Mouse (Mus musculus) gastrocnemius, adult 2 months (tissue): Measurements from ENCODE around the gene Arfip1. TPM values are rescaled to one million over a fixed set of nuclear protein-coding genes. Genes with fewer than 3 reads are reported as not detected.
"Not testable (repeated sequence)": the region's sequence is repeated elsewhere in the genome, so short reads cannot be mapped to it uniquely, and the experiment has no call there.

Experiments
- DNase-seq: peaks from one replicate; pipeline ENCODE4 v3.0.0; 2022
- H3K27ac ChIP-seq: fragments of 200-600 bp; 2 replicates; pipeline ENCODE4 v1.8.1; 2022; ENCODE audit warnings: mild to moderate bottlenecking
- H3K4me3 ChIP-seq: fragments of 200-600 bp; 2 replicates; pipeline ENCODE4 v1.8.1; 2022; ENCODE audit warnings: mild to moderate bottlenecking, moderate library complexity
- CTCF ChIP-seq: fragments of 200-600 bp; IDR thresholded peaks from 2 replicates; pipeline ENCODE4 v1.8.1; 2022; ENCODE audit warnings: antibody characterized with exemption, mild to moderate bottlenecking, moderate library complexity
- intact Hi-C: fragments of 180-260 bp; cut with DNase I; formaldehyde crosslinking; loops from one replicate; pipeline ENCODE4 v1.15.1; 2025
- total RNA-seq, 2 experiments: library from RNA; stranded (reverse); gene quantifications; 2 replicates each; pipeline ENCODE4 v1.2.3; 2021

The Arfip1 gene
- total RNA-seq, 2 experiments from 2014 or later, result 9.2 to 11.2 TPM

DNA sequence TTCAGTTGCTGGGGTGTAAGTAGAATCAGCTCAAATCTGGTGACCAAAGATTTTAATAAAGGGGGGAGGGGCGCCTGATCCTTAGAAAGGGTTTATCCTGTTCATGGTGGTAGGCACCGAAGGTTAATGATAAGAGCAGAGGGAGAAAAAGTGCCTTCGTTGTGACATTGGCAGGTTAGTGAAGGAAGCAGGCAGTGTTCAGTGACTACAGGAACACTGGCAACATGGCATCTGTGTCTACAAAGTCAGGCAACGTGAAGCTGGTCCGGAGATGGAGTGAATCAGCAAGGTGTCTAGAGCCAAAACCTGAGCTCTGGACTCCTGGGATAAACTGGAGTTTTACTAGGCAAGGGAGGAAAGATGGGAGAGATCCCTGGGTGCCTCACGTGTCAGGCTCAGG, 16.3 kb upstream of the Arfip1 start:
- Histone ChIP-seq H3K27ac (no peak overlapping the region), H3K4me3 (no peak overlapping the region)
- intact Hi-C loops, result no loop called here
- DNase-seq, result no peak
- no peak for TF ChIP-seq CTCF

DNA sequence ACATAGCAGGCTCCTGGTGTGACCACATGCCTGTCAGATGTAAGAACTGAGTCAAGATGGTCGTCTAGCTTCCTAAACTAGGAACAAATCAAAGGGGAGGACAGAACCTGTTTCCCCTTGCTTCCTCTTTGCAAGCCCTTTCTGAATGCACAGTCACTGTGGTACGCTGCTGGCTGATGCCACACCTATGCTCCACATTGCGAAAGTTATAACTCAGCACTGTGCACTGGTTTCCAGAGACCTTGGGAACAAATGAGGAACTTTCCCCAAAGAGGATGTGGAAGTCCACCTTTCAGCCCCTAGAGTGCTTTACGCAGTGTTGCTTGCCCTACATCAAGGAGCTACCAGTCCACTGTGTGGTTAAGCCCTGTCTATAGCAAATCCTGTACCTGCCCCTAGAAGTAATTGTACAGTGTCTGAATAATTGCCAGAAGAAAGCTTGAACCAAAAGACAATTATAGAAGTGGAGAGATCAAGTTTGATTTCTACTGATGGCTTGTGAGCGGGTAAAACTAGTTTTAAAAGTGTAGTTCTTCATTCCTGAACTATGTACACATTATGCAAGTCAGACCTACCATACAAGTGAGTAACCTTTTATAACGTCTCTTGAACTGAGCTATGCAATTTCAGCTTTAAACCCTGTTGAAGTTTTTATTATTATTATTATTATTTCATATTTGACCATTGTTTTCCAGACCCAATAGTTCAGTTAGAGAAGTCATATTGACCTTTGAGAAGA, 15.7 kb upstream of the Arfip1 start:
- Histone ChIP-seq H3K4me3 (no peak overlapping the region), H3K27ac (no peak overlapping the region)
- no peak for TF ChIP-seq CTCF
- no peak for DNase-seq
- intact Hi-C loops, result no loop called here

DNA sequence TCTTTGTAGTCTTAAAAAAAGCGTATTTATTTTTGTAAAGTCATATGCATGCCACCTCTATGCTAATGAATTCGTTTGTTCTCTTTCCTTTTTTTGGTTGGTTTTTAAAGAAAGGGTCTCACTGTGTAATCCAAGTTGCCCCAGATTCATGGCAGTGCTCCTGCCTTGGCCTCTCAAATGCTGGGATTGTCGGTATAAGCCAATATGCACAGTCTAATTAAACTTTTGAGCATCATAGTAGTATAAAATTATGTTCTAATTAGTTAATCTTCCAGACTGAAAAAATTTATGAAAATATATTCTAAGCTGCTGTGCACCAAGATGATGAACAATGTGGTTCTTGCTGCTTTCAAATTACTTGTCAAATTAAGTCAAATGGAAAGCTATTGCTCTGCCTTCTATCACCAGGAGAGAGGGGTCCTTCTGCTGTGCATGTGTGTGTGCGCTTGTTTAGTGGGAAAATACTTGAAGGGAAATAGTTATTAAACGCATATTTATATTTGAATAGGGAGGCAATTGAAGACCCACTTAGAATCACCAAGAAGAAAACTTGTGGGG, 13.3 kb upstream of the Arfip1 start:
- no peak for DNase-seq
- Histone ChIP-seq H3K4me3 (peak overlapping the region; percentile 71), H3K27ac (no peak overlapping the region)
- intact Hi-C loops, result no loop called here
- no peak for TF ChIP-seq CTCF

DNA sequence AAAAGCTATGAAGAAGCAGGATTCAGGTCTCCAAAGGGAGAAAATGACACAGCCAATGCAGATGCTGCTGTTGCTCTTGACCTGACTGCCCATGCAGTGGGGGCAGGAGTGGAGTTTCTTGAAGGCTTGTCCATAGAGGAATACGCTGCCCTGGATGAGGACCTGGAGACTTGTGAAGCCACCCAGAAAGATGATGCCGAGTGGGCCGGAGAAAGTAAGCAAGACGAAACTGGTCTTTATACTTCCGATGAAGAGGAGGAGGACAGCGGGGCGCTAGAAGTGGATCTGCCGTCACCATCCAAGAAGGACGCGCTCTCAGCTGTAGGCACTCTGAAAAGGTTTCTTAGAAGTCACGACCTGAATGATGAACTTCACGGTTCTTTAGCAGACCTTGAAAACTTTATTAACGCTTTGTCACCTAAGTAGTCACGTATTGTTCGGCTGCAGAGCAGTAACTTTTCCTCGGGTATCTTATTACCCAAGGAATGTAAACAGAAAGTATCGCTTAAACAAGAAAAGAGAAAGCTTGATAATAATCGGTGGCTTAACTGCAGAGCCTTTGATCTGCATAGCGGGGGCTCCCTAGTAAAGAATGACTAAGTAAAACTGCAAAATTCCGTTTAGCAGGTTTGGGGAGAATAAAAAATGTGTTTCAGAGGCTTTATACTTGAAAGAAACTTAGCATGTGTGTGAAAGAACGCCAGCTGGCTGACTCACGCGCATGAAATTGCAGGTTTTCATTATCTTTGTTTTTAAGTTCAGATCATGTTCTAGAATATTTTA, 12.7 kb upstream of the Arfip1 start:
- TF ChIP-seq CTCF, result no peak
- intact Hi-C loops, result no loop called here
- Histone ChIP-seq H3K27ac (peak overlapping the region; percentile 10; the same call in 1 of the 2 replicates), H3K4me3 (peak overlapping the region; percentile 71)
- no peak for DNase-seq

DNA sequence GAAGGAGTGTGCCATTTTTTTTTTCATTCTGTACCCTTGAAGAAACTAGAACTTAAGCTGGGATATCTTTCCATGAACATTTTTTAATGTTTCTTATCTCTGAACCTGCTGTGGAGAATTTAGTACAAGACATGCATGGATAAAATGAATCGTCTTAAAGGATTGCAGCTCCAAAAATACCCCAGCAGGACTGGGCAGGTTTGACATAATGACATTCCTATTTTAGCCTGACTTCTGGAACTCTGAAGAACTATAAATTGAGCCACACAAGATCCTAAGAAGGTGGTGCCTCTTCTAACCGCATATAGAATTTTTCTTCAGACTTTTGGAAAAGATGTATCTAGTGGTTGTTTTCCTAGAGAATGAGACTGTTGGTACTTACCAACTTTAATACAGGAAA, 10.8 kb upstream of the Arfip1 start, which contains the start of gene Tigd4:
Tigd4 (plus strand) TSS at position 301 of the 400 bp plus-strand sequence.
- no peak within 1 kb of the TSS; the same call in 1 of the 2 replicates for H3K27ac ChIP-seq
- intact Hi-C loops, result no loop called here
- no peak for TF ChIP-seq CTCF
- no peak for DNase-seq
- H3K4me3 ChIP-seq, result peak within 1 kb of the TSS; percentile 71; the same call in 1 of the 2 replicates

DNA sequence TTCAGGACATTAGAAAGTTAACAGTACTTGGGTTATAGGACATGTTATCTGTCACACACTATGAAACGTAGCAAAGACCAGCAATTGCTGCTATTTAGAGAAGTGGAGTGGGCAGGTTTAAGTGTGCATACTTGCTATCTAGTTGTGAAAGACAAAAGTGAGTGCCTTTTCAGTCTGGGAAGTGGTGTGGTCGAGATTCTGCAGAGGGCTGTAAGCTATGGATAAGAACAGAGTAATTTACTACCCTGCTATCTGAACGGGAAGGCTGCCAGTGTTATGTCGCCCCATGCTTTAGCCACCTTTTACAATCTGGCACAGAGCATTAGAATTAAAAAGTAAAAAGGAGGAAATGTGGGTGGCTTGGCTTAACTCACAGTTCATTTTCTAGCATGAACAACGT, 4.3 kb upstream of the Arfip1 start:
- TF ChIP-seq CTCF, result no peak

DNA sequence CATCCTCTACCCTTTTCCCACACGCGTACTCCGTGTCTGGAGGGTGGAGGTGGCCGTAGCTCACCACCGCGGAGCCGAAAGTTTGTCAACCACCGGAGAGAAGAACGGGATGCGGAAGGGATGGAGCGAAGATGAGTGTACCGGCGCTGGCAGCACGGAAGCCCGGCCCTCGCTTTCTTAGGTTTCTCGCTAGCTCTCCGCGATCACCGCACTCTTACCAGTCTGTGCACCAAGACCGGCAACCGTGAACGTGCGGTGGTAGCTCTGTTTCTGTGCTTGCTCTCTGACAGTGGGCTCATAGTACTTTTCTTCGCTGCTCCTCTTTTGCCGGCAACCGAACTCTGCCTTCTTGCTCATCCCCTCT, 470 bp upstream of the Arfip1 start:
- intact Hi-C loops, result no loop called here
- no peak for DNase-seq
- TF ChIP-seq CTCF, result no peak
- Histone ChIP-seq H3K4me3 (peak overlapping the region; percentile 83), H3K27ac (peak overlapping the region; percentile 89)

More for the DNA sequence above, 4.3 kb upstream of the Arfip1 start:
- H3K4me3 ChIP-seq, result no peak overlapping the region
- intact Hi-C loops, result no loop called here
- H3K27ac ChIP-seq, result no peak overlapping the region
- no peak for DNase-seq

DNA sequence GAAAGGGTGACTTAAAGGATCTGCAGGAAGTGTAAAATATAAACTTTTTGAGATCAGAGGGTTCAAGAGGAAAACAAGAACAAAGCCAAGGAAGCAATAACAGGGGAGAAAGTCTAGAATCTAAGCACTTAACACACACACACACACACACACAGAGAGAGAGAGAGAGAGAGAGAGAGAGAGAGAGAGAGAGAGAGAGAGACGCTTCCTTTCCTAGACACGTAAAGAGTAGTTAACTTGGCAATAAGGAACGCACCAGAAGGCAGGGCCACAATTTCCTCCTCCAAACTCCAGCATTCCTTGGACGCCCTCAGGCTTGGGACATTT, 766 bp downstream of the Arfip1 start:
- Histone ChIP-seq H3K4me3 (peak overlapping the region; percentile 83), H3K27ac (peak overlapping the region; percentile 89)
- no peak for DNase-seq
- intact Hi-C loops, result no loop called here
- TF ChIP-seq CTCF, result no peak

DNA sequence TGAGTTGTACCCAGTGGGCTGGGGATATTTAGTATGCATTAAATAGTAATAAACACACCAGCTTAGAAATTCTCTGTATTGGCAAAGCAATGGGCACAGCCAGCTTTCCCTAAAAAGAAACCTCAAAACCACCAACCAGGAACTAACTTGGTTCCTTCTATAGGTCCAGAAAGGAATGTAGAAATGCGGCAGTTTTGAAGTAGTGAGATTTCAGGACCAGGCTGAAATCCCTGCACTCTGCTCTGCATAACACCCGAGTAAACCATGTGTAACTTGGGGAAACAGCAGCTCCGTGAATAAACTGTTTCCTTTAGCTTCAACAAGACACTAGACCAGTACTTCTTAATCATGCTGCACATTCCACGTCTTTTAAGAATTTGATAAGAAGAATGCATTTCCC, 1.7 kb downstream of the Arfip1 start:
- TF ChIP-seq CTCF, result no peak
- Histone ChIP-seq H3K4me3 (peak overlapping the region; percentile 83), H3K27ac (peak overlapping the region; percentile 89; the same call in 1 of the 2 replicates)
- DNase-seq, result no peak
- intact Hi-C loops, result no loop called here

DNA sequence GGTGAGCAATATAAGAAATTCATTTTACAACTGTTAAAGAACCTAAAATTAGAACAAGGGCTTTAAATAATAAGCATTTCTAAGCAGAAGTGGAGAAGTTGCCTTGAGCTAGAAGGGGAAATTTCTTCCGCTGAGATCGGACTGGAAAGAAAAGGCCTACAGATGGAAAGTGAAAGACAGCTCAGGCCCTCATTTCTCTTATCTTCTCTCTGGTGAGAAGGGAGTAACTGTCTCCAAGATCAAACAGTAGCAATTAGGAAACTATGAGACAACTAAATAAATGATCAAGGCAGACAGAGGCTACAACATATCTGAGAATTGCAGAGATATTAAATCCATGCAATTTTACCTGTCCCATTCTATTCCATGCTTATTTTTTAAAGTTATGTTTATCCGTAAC, 11.9 kb downstream of the Arfip1 start:
- Histone ChIP-seq H3K27ac (no peak overlapping the region), H3K4me3 (no peak overlapping the region)
- TF ChIP-seq CTCF, result no peak
- intact Hi-C loops, result no loop called here
- no peak for DNase-seq

DNA sequence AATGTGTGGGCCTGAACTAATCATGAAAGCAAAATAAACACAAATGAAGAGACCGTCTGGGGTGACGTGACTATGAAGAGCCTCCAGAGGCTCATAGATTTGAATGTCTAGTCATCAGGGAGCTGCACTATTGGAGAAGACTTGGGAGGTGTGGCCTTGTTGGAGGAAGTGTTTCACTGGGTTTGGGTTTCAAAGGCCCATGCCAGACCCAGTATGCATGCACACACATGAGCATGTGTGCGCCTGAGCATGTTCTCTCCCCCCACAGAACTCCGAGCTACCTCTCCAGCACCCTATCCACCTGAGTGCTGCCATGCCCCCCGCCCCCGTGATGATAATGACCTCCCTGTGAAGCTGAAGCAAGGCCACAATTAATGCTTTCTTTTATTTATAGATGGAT, 12.8 kb downstream of the Arfip1 start:
- no peak for TF ChIP-seq CTCF
- no peak for DNase-seq

DNA sequence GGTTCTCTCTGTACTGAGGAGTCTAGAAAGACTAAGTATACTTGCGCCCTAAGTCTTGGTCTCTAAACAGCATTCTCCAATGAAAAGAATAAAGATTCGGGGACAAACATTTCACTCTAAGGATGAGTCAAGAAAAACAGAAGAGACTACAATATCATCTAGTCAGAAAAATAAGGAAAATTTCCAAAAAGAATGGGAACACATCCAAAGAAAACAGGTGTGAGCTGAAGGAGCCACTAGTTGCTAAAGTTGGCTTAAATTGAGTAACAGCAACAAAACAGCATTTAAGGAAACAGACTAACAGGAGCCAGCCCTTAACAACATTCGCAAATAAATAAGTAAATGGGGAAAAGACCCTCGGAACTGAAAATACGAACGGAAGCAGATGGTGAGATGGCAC, 13.9 kb downstream of the Arfip1 start:
- DNase-seq, result no peak
- intact Hi-C loops, result no loop called here
- Histone ChIP-seq H3K27ac (peak overlapping the region; percentile 16; the same call in 1 of the 2 replicates), H3K4me3 (no peak overlapping the region)
- no peak for TF ChIP-seq CTCF

More for the DNA sequence above, 12.8 kb downstream of the Arfip1 start:
- Histone ChIP-seq H3K4me3 (no peak overlapping the region), H3K27ac (peak overlapping the region; percentile 16; the same call in 1 of the 2 replicates)
- intact Hi-C loops, result no loop called here

DNA sequence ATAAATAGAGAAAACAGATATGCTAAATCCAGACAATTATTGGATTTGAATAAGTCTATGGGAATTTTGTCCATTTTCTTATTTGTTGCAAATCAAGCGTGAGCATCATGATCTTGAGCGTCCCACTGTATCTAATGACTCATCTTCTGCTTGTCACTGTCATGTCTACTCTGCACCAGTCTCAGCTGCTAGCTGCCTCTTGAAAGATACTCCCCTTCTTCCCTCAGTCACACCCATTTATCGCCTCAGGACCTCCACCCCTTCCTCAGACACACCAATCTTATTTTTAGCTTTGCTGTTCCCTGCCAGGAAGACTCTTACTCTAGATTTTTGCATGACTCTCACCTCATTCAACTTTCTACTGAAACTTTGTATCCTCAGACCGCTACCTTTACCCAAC, 19.0 kb downstream of the Arfip1 start:
- no peak for TF ChIP-seq CTCF
- Histone ChIP-seq H3K27ac (no peak overlapping the region), H3K4me3 (no peak overlapping the region)
- intact Hi-C loops, result no loop called here
- DNase-seq, result no peak

DNA sequence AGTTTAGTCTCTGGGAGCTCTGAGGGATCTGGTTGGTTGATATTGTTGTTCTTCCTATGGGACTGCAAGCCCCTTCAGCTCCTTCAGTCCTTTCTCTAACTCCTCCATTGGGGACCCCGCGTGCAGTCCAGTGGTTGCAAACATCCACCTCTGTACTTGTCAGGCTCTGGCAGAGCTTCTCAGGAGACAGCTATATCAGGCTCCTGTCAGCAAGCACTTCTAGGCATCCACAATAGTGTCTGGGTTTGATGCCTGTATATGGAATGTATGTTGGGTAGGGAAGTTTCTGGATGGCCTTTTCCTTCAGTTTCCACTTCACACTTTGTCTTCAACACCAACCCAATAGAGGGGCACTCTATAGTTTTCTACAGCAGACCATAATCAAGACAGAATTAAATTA, 19.5 kb downstream of the Arfip1 start:
- intact Hi-C loops, DNase-seq, H3K4me3 ChIP-seq, H3K27ac ChIP-seq: not testable (repeated sequence)
